Mouse (Mus musculus) C2C12 (cell line): ENCODE measurements at regions not wholly inside any gene's neighbourhood (a gene's known extent, or its start where the extent isn't known, plus 50 kb on each side); places are given as distances from the start of the nearest gene placed in this dataset.

ENCODE experiments used
- CEBPB ChIP-seq: IDR thresholded peaks from one replicate; pipeline ENCODE4 v1.6.1; 2011; ENCODE audit warnings: low read depth, mild to moderate bottlenecking, control low read depth, moderate library complexity
- CTCF ChIP-seq: IDR thresholded peaks from one replicate; pipeline ENCODE4 v1.5.1; 2011; ENCODE audit not compliant: control insufficient read depth, insufficient read depth, insufficient read length
- FOSL1 ChIP-seq: IDR thresholded peaks from one replicate; pipeline ENCODE4 v1.8.0; 2011; ENCODE audit warnings: mild to moderate bottlenecking, low read length; ENCODE audit not compliant: poor library complexity, insufficient read depth, severe bottlenecking
- MAX ChIP-seq: IDR thresholded peaks from one replicate; pipeline ENCODE4 v1.6.1; 2011; ENCODE audit warnings: mild to moderate bottlenecking, control low read depth
- MYOD1 ChIP-seq: IDR thresholded peaks from one replicate; pipeline ENCODE4 v1.6.1; 2011; ENCODE audit warnings: low read depth; ENCODE audit not compliant: control insufficient read depth, insufficient read length
- USF1 ChIP-seq: IDR thresholded peaks from one replicate; pipeline ENCODE4 v1.6.1; 2011; ENCODE audit warnings: low read depth, mild to moderate bottlenecking, control low read depth, moderate library complexity

DNA sequence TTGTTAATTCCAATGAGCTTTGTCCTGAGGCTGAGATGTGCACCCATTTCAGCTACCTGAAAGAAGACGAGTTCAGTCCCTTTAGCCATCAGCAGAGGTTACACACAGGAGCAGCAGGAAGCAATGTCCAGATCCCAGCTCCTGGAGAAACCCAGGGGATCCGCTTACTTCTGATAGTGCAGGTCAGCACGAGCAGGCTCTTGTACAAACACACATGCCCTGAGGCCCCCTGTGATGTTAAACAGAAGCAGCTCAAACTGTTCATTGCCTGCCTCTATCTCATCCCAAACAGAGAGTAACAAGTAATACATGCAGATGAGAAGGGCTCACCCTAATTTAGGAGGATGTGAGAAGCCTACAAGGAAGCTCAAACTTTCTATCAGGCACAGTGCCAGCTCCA is 203.3 kb upstream of the Apob start:
- no peak for TF ChIP-seq CTCF
- TF ChIP-seq MAX, result no peak
- TF ChIP-seq CEBPB, result no peak
- TF ChIP-seq FOSL1, result no peak
- TF ChIP-seq USF1, result no peak
- TF ChIP-seq MYOD1, result no peak
